Mouse (Mus musculus) ES-Bruce4 (cell line): ENCODE results near the gene Tmem143. TPM values are rescaled to one million over a fixed set of nuclear protein-coding genes. Genes with fewer than 3 reads are reported as not detected.
"Not testable (repeated sequence)": the region's sequence is repeated elsewhere in the genome, so short reads cannot be mapped to it uniquely, and the experiment has no call there.

Experiments used
- H3K27ac ChIP-seq: 2 replicates; pipeline ENCODE4 v1.5.1; 2012; ENCODE audit warnings: low read length, inconsistent platforms; ENCODE audit not compliant: insufficient read depth
- H3K27me3 ChIP-seq: 2 replicates; pipeline ENCODE4 v1.6.1; 2012; ENCODE audit warnings: mild to moderate bottlenecking, low read length, inconsistent platforms; ENCODE audit not compliant: control insufficient read depth, poor library complexity, insufficient read depth, severe bottlenecking
- H3K36me3 ChIP-seq: 2 replicates; pipeline ENCODE4 v1.6.1; 2012; ENCODE audit warnings: inconsistent platforms, mild to moderate bottlenecking, low read length, moderate library complexity; ENCODE audit not compliant: control insufficient read depth, poor library complexity, insufficient read depth, severe bottlenecking
- H3K4me1 ChIP-seq: one replicate; pipeline ENCODE4 v1.8.1; 2011; ENCODE audit warnings: low read length; ENCODE audit not compliant: control insufficient read depth, insufficient read depth
- H3K4me3 ChIP-seq: 2 replicates; pipeline ENCODE4 v1.5.1; 2011; ENCODE audit warnings: low read depth, mild to moderate bottlenecking, low read length
- H3K9ac ChIP-seq: 2 replicates; pipeline ENCODE4 v1.6.1; 2012; ENCODE audit warnings: low read depth, mild to moderate bottlenecking, inconsistent platforms; ENCODE audit not compliant: poor library complexity, severe bottlenecking
- H3K9me3 ChIP-seq: replicated peaks from 2 replicates; pipeline ENCODE4 v1.6.1; 2012; ENCODE audit warnings: mild to moderate bottlenecking, low read length, inconsistent platforms; ENCODE audit not compliant: control insufficient read depth, poor library complexity, insufficient read depth, severe bottlenecking
- CTCF ChIP-seq: IDR thresholded peaks from one replicate; pipeline ENCODE4 v1.8.1; 2011; ENCODE audit warnings: low read depth, low read length
- EP300 ChIP-seq: IDR thresholded peaks from 2 replicates; pipeline ENCODE4 v1.6.1; 2011; ENCODE audit warnings: low read depth, low read length; ENCODE audit not compliant: insufficient read depth
- POLR2A ChIP-seq: IDR thresholded peaks from one replicate; pipeline ENCODE4 v1.8.1; 2011; ENCODE audit warnings: low read length; ENCODE audit not compliant: insufficient read depth
- polyA plus RNA-seq: library from polyadenylated mRNA; stranded (reverse); fragments of >200 nt; gene quantifications from 2 replicates; pipeline ENCODE4 v1.2.4, GENCODE M21; 2011; ENCODE audit warnings: low read depth; ENCODE audit not compliant: missing spikeins, insufficient read depth, insufficient read length

Gene Tmem143
- polyA plus RNA-seq, 1 experiment: 21.7 TPM

DNA sequence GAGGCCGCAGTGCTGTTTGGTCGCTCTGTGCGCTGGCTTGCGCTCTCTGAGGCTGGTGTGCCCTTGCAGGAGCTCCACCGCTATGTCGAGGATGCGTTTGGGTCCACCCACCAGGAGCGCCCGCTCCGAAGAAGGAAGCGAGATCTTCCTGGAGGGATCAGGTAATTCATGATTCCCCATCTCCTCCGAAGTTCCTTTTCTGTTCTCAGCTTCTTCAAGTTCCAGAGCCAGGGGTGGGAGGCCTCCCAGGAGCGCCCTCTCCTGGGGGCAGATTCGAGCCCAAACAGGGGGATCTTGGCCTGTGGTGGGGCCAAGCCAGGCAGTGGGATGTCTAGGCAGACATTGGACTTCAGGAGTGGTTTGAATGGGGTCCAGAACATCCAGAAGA, 27.7 kb downstream of the Tmem143 start:
- H3K9ac ChIP-seq: peak overlapping the region; percentile 23
- H3K4me3 ChIP-seq: peak overlapping the region; percentile 83
- H3K27ac ChIP-seq: peak overlapping the region; percentile 7; the same call in 1 of the 2 replicates
- H3K4me1 ChIP-seq: peaks cover 2% of the 10 kb centered on the region
- no peaks in the 10 kb centered on the region for H3K36me3 ChIP-seq
- no peaks in the 10 kb centered on the region for H3K27me3 ChIP-seq
- no peaks in the 10 kb centered on the region for H3K9me3 ChIP-seq
- TF ChIP-seq EP300: no peak
- peak; percentile 66 for TF ChIP-seq CTCF

DNA sequence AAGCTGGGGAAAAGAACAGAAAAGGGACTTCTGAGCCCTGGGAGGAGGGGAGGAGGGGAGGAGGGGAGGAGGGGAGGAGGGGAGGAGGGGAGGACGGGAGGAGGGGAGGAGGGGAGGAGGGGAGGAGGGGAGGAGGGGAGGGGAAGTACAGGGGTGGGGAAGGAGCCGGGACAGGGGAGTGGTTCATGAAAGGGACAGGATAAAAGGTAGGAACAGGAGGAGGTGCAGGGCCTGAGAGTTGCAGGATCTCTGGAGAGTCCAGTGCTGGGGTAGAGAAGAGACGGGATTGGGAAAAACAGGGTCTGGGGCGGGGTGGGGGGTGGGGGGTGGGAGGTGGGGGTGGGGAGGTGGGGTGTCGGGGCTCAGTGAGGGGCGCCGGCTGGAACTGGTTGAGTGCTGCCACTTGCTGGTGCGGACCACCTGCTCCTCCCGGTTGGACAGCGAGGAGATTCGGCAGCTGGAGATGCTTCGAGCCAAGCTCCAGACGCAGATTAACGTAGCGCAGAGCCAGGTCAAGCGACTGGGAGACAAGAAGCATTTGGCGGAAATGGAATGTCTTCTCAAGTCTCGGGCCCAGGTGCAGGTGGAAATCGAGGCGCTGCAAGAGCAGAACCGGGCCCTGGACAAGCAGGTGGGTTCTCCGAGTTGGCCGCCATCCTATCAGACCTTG, 32.0 kb downstream of the Tmem143 start:
- no peaks in the 10 kb centered on the region for H3K9me3 ChIP-seq
- H3K4me3 ChIP-seq: peak overlapping the region; percentile 62
- no peak overlapping the region for H3K27ac ChIP-seq
- TF ChIP-seq EP300 (0 out of 2 replicates have a peak, but pooled peaks have one; percentile 9), POLR2A (no peak), CTCF (no peak)
- peak overlapping the region; percentile 31 for H3K9ac ChIP-seq
- H3K36me3 ChIP-seq: no peaks in the 10 kb centered on the region
- H3K4me1 ChIP-seq: no peaks in the 10 kb centered on the region
- H3K27me3 ChIP-seq: no peaks in the 10 kb centered on the region

DNA sequence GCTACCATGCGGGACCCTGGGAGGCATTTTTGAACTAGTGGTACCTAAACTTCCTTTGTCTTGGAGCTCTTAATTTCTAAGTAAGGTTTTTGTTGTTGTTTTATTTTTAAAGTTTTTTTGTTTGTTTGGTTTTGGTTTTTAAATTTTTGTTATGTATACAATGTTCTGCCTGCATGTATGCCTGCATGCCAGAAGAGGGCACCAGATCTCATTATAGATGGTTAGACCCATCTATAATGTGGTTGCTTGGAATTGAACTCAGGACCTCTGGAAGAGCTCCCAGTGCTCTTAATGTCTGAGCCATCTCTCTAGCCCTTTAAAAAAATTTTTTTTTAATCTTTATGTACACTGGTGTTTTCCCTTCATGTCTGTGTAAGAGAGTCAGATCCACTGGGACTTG, 32.9 kb downstream of the Tmem143 start:
- Histone ChIP-seq H3K4me1 (no peaks in the 10 kb centered on the region), H3K27me3 (no peaks in the 10 kb centered on the region), H3K9me3 (no peaks in the 10 kb centered on the region), H3K27ac (no peak overlapping the region), H3K9ac (no peak overlapping the region), H3K4me3 (peak overlapping the region; percentile 62; the same call in 1 of the 2 replicates), H3K36me3 (no peaks in the 10 kb centered on the region)
- TF ChIP-seq POLR2A: no peak
- TF ChIP-seq EP300: no peak
- TF ChIP-seq CTCF: no peak

DNA sequence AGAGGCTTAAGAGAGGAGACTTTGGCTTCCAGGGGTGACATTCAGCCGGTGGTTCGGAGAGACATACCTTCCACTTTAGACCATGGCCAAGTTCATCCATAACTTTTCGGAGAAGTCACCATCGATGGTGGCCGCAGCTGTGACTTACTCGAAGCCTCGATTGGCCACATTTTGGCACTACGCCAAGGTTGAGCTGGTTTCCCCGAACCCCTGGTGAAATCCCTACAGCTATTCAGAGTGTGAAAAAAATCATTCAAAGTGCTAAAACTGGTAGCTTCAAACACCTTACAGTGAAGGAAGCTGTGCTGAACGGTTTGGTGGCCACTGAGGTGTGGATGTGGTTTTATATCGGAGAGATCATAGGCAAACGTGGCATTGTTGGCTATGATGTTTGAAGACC, 37.0 kb downstream of the Tmem143 start:
- not testable (repeated sequence) for H3K4me3 ChIP-seq, H3K27me3 ChIP-seq, H3K27ac ChIP-seq, H3K4me1 ChIP-seq, H3K9me3 ChIP-seq, H3K36me3 ChIP-seq, H3K9ac ChIP-seq

DNA sequence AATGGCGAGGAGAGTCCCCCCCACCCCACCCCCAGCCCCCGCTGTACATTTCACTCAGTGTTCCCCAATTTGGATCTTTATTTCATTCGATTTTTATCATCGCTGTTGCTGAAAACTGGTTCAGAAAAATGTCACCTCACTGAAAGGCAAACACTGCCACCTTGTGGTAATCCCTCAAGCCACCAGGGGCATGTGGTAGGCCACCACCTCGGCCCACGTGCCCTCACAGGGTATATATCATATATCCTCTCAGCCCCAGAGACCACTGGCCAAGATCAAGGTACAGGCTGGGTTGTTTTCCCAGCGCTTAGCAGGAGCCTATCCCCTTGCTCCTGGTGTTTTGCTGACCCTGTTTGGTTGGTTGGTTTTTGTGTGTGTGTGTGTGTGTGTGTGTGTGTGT, 38.4 kb downstream of the Tmem143 start:
- Histone ChIP-seq H3K4me3 (no peak overlapping the region), H3K27me3 (no peaks in the 10 kb centered on the region), H3K4me1 (no peaks in the 10 kb centered on the region), H3K9me3 (no peaks in the 10 kb centered on the region), H3K36me3 (no peaks in the 10 kb centered on the region), H3K9ac (no peak overlapping the region), H3K27ac (no peak overlapping the region)
- TF ChIP-seq EP300 (no peak), CTCF (peak; percentile 73)

DNA sequence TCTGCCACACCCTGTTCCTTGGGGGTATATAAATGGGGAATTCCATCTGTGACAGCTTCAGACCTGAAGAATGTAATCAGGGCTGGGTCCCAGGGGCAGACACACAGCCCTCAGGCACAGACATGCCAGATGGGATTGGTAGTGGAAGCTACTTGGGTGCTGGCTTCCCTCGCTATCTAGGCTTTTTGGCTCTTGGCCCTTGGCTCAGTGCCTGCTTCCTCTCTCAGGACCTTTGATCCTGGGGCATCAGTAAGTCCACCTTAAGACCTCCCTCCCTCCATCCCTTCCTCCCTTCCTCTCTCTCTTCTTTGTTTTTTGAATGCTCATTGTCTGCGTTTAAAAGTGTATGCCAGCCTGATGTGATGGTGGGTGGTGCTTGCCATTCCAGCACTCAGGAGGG, 43.1 kb downstream of the Tmem143 start:
- TF ChIP-seq POLR2A: no peak
- TF ChIP-seq CTCF: no peak
- TF ChIP-seq EP300: no peak
- no peak overlapping the region for H3K9ac ChIP-seq
- no peak overlapping the region for H3K27ac ChIP-seq
- H3K4me1 ChIP-seq: no peaks in the 10 kb centered on the region
- H3K9me3 ChIP-seq: no peaks in the 10 kb centered on the region
- H3K27me3 ChIP-seq: no peaks in the 10 kb centered on the region
- no peaks in the 10 kb centered on the region for H3K36me3 ChIP-seq
- no peak overlapping the region for H3K4me3 ChIP-seq
